Mouse (Mus musculus): ENCODE measurements at regions not wholly inside any gene's neighbourhood (a gene's known extent, or its start where the extent isn't known, plus 50 kb on each side); places are given as distances from the start of the nearest gene placed in this dataset.

- TF ChIP-seq CTCF (conservative IDR thresholded peaks at IDR 0.05; ENCODE audit: insufficient read depth, insufficient read length, low read depth, low read length) (no peak), POLR2A (IDR thresholded peaks at IDR 0.05; ENCODE audit: low read depth, low read length) (no peak)
These were observed 588.0 kb upstream of the N6amt1 start for GRCm38 (mm10) chr16:86765974-86766373.

Measured in kidney, adult 2 months (tissue).